Mouse (Mus musculus): ENCODE measurements around the gene Fgfr2.

The Fgfr2 gene

GRCm38 (mm10) chr7:131024807-131025206, 2098.3 kb downstream of the Fgfr2 start:
- CTCF ChIA-PET, result no interaction called here

- CTCF ChIA-PET, result no interaction called here
Measured at GRCm38 (mm10) chr7:131019181-131019580, 2104.0 kb downstream of the Fgfr2 start.

- CTCF ChIA-PET, result no interaction called here
Measured at GRCm38 (mm10) chr7:131011901-131012300, 2111.2 kb downstream of the Fgfr2 start.

DNA sequence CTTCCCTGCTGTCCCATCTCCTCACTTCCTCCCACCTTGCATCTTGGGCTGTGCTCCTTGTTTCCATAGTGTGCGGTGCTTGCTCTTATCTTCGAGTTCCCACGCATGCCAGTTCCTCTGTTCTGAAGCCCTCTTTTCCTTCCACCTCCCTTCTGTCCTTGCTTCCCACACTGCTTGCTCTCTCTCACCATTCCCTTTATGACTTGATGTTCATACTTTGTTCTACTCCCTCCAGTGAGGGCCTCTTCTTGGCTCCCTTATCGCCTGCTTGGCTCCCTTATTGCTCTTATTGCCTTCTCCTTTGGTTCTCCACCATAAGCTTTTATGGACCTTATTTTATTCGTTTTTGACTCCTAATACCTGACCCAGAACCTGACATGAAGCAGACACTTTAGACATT, 2114.0 kb downstream of the Fgfr2 start:
- CTCF ChIA-PET, result no interaction called here

- CTCF ChIA-PET, result no interaction called here
Measured at GRCm38 (mm10) chr7:131007221-131007620, 2115.9 kb downstream of the Fgfr2 start.

DNA sequence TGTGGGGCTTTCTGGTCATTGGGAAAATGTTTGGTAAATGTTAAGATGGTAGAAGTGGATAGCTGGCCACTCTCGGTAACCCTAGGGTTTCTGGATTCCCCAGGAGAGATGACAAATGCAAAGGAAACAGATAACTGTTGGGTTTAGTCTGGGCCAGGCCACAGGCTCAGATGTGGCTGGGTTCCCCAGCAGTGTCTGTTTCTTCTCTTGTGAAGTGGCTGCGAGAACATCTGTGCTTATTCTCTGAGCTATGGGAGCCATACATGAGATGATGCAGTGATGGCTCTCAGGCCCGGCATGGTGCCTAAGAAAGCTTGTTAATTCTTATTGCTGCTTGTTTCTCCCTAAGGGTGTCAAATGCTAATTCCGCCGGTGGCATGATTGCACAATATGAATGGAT, 2119.1 kb downstream of the Fgfr2 start:
- CTCF ChIA-PET, result interaction anchor here (0.6 kb wide), 1 partner anchor 933 kb away, joined by 3 read pairs; no protein-coding TSS in a partner anchor

DNA sequence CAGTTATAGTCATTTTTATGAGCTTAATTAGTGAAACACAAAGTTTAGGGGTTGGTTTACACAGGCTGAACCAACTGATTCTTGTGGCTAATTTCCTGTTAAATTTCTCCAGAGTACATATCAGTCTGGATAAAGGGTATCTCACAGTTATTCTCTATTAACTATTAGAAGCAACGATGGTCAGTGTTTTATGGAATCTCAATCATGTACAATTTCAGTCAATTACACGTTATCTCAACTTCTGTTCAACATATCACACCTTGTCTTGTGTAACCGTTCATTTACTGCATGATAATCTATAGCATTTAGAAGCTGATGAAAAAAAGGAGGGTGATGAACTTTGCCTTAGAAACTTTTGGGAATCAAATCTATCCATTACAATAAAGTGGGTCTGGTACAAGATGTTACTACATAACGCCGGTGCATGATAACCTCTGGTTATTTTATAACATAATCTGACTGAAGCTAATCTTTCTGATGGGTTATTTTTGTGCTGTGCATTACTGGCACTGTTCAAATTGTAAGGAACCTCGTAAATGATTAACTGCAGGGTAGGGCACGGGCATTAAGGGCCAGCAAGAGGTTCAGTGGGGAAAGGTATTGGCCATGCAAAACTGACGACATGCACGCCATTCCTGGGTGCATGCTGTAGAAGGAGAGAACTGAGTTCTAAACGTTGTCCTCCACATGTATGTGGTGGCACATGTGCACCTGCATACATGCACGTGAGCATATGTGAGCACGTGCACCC, 2121.0 kb downstream of the Fgfr2 start:
- CTCF ChIA-PET, result no interaction called here

DNA sequence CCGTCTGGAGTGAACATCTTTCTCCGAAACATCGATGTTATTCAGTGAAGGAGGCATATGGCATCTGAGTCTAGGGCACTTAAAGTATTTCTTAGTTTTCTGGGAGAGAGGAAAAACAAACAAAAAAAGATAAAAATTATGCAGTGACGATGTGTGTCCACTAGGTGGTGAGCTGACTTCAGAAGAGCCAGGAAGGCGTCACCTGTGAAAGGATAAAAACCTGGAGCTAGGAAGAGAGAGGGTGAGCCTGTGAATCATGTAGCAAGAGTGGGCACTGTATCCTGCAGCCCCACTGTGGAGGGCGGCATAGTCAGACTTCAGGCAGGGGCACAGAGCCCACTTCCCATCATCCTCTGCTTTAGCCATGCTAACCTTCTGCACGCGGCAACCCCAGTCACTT, 2129.2 kb downstream of the Fgfr2 start:
- CTCF ChIA-PET, result no interaction called here

- CTCF ChIA-PET, result no interaction called here
Measured at GRCm38 (mm10) chr7:130991174-130991789, 2131.9 kb downstream of the Fgfr2 start.

- CTCF ChIA-PET, result no interaction called here
Measured at GRCm38 (mm10) chr7:130989371-130989770, 2133.8 kb downstream of the Fgfr2 start.

- CTCF ChIA-PET, result no interaction called here
Measured at GRCm38 (mm10) chr7:130988146-130988545, 2135.0 kb downstream of the Fgfr2 start.

DNA sequence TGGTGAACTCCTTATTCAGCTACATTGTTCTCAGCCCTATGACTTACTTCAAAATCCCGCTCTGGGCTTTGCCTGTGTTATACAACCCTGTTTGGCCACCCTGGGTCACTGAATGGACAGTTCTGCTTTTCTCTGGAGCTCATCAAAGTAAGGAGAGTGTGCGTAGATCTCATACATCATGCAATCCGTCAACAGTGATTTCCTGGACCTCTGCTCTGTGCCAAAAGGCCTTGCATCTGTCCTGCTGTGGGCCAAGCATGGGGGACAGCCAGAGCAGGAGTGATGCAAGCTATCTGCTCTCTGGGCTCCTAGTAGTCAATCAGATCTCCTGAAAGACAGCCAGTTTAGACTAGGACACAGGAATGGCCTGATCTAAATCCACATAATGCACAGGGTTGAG, 2137.4 kb downstream of the Fgfr2 start:
- CTCF ChIA-PET, result no interaction called here

DNA sequence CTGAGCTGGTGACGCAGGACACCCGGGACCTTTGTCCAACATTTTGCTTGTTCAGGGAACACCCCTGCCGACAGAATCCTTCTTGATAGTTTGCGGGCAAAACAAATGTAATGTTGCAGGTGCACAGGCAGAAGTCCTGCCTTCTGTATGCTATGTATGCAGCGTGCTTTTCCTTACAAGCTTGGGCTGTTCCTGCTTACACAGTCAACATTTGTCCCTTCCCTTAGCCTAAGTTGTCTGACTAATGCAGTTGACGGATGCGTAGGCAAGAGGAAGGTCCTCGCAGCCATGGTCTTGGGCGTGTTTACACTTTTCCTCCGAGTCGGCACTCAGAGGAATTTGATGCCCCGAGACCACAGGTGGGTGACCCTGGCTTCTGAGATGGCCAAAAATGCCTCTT, 2138.0 kb downstream of the Fgfr2 start:
- CTCF ChIA-PET, result no interaction called here

GRCm38 (mm10) chr7:130984294-130984693, 2138.9 kb downstream of the Fgfr2 start:
- CTCF ChIA-PET, result no interaction called here

GRCm38 (mm10) chr7:130982881-130983280, 2140.3 kb downstream of the Fgfr2 start:
- CTCF ChIA-PET, result no interaction called here

GRCm38 (mm10) chr7:130982371-130982770, 2140.8 kb downstream of the Fgfr2 start:
- CTCF ChIA-PET, result no interaction called here

DNA sequence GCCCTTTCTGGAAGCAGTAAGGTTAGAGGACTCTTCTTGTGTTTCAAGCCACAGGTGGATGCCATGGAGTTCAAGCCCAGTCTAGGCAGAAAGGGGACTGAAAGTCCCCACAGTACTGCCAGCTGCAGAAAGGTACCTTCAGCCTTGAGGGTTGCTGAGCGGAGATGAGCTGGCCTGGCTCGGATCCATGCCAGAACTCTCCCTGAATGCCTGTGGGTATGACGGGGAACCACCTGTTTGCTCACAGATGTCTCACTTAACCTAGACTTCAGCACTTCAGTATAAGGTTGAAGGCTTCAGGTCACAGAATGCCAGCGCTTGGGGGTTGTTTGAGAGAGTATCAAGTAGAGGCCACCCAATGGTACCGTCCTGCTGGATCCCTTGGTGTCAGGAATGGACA, 2143.0 kb downstream of the Fgfr2 start:
- CTCF ChIA-PET, result no interaction called here

DNA sequence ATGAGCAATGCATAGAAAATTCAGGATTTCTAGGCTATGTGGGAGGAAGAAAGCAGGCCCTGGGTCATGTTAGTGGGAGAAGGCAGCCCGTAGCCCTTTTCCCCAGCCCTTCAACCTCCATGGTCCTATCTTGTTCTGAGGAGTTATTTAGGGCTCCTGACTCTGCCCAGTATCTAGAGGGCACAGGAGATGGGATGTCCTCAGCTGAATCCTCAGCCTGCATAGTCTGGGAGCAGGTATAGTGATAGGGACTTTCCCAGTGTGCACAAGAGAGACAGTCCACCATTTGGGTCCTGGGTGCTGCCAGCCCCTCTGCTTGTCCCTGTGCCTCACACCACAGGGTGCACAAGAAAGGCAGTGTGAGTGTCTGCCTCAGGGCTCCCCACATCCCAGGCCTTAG, 2144.6 kb downstream of the Fgfr2 start:
- CTCF ChIA-PET, result no interaction called here

GRCm38 (mm10) chr7:130977794-130978521, 2145.2 kb downstream of the Fgfr2 start:
- CTCF ChIA-PET, result no interaction called here

DNA sequence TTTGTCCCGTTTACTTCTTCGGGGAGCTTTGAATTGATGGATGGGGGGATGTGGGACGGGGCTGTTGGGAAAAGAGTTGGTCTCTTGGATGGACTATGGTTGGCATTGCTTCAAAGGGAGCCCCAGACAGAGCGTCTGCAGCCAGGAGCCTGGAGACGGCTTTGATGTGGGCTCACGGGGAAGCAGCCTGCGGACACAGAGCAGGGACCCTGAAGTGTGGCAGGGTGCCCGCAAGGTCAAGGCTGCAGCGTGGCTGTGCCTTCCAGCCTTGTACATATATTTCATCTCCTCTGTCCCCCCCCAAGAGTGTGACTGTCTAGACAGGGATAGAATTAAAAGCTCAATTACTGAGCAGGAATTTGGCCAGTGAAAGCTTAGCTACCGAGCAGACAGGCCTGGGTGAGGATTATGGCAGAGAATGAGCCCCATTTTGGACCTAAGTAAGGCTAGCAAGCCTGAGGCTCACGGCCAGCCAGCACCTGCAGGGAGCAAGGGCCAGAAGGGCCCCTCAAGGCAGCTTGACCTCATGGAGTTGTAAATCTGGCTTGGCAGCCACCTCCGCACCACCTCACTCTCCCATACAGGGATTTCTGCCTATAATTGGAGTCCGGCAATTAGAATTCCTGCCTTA, 2146.7 kb downstream of the Fgfr2 start:
- CTCF ChIA-PET, result no interaction called here

- CTCF ChIA-PET, result no interaction called here
Measured at GRCm38 (mm10) chr7:130972767-130973166, 2150.4 kb downstream of the Fgfr2 start.

DNA sequence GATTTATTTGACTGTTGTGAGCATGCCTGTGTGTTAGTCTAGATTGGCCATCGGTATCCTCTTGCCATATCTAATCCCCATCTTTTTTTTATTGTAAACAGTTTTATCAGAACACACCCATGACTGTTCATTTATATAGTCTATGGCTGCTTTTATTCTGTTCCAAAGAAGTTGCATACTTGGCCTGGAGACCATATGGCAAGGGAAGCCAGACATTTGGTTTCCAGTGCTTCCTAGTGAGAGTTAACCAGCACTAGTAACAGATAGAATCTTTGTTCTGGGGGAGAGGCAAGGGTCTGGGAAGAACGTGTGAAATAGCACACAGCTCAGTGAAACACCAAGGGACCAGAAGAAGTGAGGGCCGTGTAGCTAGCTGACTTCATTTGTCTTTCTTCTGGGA, 2153.6 kb downstream of the Fgfr2 start:
- CTCF ChIA-PET, result no interaction called here

GRCm38 (mm10) chr7:130969076-130969475, 2154.1 kb downstream of the Fgfr2 start:
- CTCF ChIA-PET, result no interaction called here
